Mouse (Mus musculus) heart, adult 2 months (tissue): ENCODE results near the gene Mrps10.

Source experiments
- CTCF ChIP-seq: fragments of 200-600 bp; IDR thresholded peaks from 2 replicates; pipeline ENCODE4 v1.8.1; 2022; ENCODE audit warnings: antibody characterized with exemption, mild to moderate bottlenecking, moderate library complexity
- EP300 ChIP-seq: fragments of 200-500 bp; IDR thresholded peaks from 2 replicates; pipeline ENCODE4 v1.6.1; 2011; ENCODE audit warnings: low read depth, low read length, control low read depth; ENCODE audit not compliant: insufficient read depth

- TF ChIP-seq CTCF (peak; percentile 81), EP300 (no peak)
These were observed 18.0 kb downstream of the Mrps10 start for GRCm38 (mm10) chr17:47386649-47387048.
